Mouse (Mus musculus): ENCODE results near the gene Cog7.

GRCm38 (mm10) chr7:121906879-121907278, 74.6 kb downstream of the Cog7 start:
- TF ChIP-seq CTCF (IDR thresholded peaks at IDR 0.05; ENCODE audit: low read depth) (no peak), EP300 (optimal IDR thresholded peaks at IDR 0.05) (no peak)

Measured in stomach, postnatal 0 days (tissue).